Comparison of ENCODE assay signal across 18 mouse cellular contexts in the genomic region with DNA sequence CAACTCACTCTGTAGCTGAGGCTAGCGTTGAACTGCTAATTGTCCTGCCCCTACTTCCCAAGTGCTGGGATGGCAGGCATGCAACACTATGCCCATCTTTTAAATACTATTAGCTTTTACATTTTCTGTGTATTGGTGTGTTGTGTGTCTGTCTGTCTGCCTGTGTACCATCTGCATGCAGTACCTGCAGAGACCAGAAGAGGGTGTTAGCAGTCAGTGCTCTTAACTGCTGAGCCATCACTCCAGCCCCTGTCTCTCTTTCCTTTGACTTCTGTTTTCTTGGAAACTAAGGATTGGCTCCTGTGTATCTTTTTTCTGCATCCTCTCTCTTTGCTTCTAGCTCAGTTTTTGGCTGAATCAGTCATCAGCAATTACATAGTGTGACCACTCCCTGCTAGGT.
DNase-seq lines count a peak whose midpoint lies in the region; ATAC-seq and TF ChIP-seq lines count a peak whose summit lies in the region.
"Had no signal": no experiment of that assay in that cellular context is flagged by ENCODE, and none has a peak within 500 bp of the region (broad histone marks: within the 10 kb centered on the region; RNA-seq: fewer than 3 reads in every experiment).

No protein-coding gene starts in this region.

- CTCF ChIA-PET in Patski (lab: Charles Lee): interaction anchor here (0.9 to 1.7 kb wide), 3 partner anchors 13 to 44 kb away, joined by 3 to 4 read pairs (median 3); no protein-coding TSS in a partner anchor

- POLR2A ChIA-PET in Patski (lab: Charles Lee): no interaction called here

- no peak for ATAC-seq in hindbrain, postnatal 0 days
- ATAC-seq in lung, embryonic 14.5 days (ENCODE audit: insufficient read depth): no peak
- no peak for ATAC-seq in Patski
- no peak for ATAC-seq in stomach, postnatal 0 days (ENCODE audit: low FRiP score, low TSS enrichment)

- H3K27me3 ChIP-seq in hindbrain, postnatal 0 days (ENCODE audit: insufficient read depth, low read length): no peaks in the 10 kb centered on the region
- no peaks in the 10 kb centered on the region for H3K27me3 ChIP-seq in hindbrain, embryonic 10.5 days (ENCODE audit: insufficient read depth, poor library complexity, severe bottlenecking)
- H3K27me3 ChIP-seq in lung, embryonic 14.5 days (ENCODE audit: insufficient read depth, low read length): no peaks in the 10 kb centered on the region
- H3K27me3 ChIP-seq in Patski: no peaks in the 10 kb centered on the region
- H3K27me3 ChIP-seq in stomach, postnatal 0 days (ENCODE audit: control insufficient read depth, insufficient read depth, low read length): no peaks in the 10 kb centered on the region
- H3K27me3 ChIP-seq: embryonic facial prominence, embryonic 15.5 days; forebrain, embryonic 12.5 days; hindbrain, embryonic 15.5 days had no signal

- DNase-seq in hindbrain, postnatal 0 days (ENCODE audit: low spot score): no peak
- no peak for DNase-seq in hindbrain, embryonic 10.5 days (ENCODE audit: low spot score)
- no peak for DNase-seq in lung, embryonic 14.5 days
- DNase-seq in lung, postnatal 10 days: no peak
- no peak for DNase-seq in Patski (ENCODE audit: low read depth, low spot score)
- no peak for DNase-seq in stomach, postnatal 0 days (ENCODE audit: low spot score)
- no peak for DNase-seq in testis, postnatal 10 days (ENCODE audit: low spot score)
- DNase-seq: adrenal gland, adult 8-10 months; cerebellum, adult 18-20 months; heart, adult 18-20 months; heart, postnatal 14 days; layer of hippocampus, adult 9-11 months; lung, postnatal 4 days; midbrain, embryonic 14.5 days; right cerebral cortex, adult 18-20 months had no signal

- in situ Hi-C loops in Patski (cut with MboI; ENCODE audit: low pct_unique_long_range_greater_than_20kb): no loop called here

- TF ChIP-seq EP300 in stomach, postnatal 0 days (optimal IDR thresholded peaks at IDR 0.05): no peak

- H3K4me1 ChIP-seq in hindbrain, postnatal 0 days (ENCODE audit: insufficient read depth, low read length): no peaks in the 10 kb centered on the region
- H3K4me1 ChIP-seq in hindbrain, embryonic 10.5 days (replicated peaks): peaks cover 12% of the 10 kb centered on the region
- H3K4me1 ChIP-seq in lung, embryonic 14.5 days (ENCODE audit: insufficient read depth): no peaks in the 10 kb centered on the region
- H3K4me1 ChIP-seq in stomach, postnatal 0 days (replicated peaks; ENCODE audit: control insufficient read depth, insufficient read depth): no peaks in the 10 kb centered on the region
- H3K4me1 ChIP-seq: embryonic facial prominence, embryonic 15.5 days; forebrain, embryonic 12.5 days; hindbrain, embryonic 15.5 days had no signal

- H3K9me3 ChIP-seq in hindbrain, postnatal 0 days (ENCODE audit: low read length): no peaks in the 10 kb centered on the region
- 0 out of 2 replicates have a peak, but pooled peaks cover 3% of the 10 kb centered on the region for H3K9me3 ChIP-seq in hindbrain, embryonic 10.5 days
- no peaks in the 10 kb centered on the region for H3K9me3 ChIP-seq in lung, embryonic 14.5 days (ENCODE audit: low read depth, low read length)
- H3K9me3 ChIP-seq in stomach, postnatal 0 days (ENCODE audit: control insufficient read depth, low read length): no peaks in the 10 kb centered on the region
- H3K9me3 ChIP-seq: embryonic facial prominence, embryonic 15.5 days; hindbrain, embryonic 15.5 days had no signal

- H3K36me3 ChIP-seq in hindbrain, postnatal 0 days (ENCODE audit: insufficient read depth, low read length): no peaks in the 10 kb centered on the region
- no peaks in the 10 kb centered on the region for H3K36me3 ChIP-seq in hindbrain, embryonic 10.5 days
- H3K36me3 ChIP-seq in lung, embryonic 14.5 days (ENCODE audit: insufficient read depth): no peaks in the 10 kb centered on the region
- no peaks in the 10 kb centered on the region for H3K36me3 ChIP-seq in stomach, postnatal 0 days (ENCODE audit: control insufficient read depth, insufficient read depth, low read length)
- H3K36me3 ChIP-seq: embryonic facial prominence, embryonic 15.5 days; forebrain, embryonic 12.5 days; hindbrain, embryonic 15.5 days had no signal

- H3K4me2 ChIP-seq in hindbrain, postnatal 0 days (ENCODE audit: low read depth, low read length): no peak overlapping the region
- no peak overlapping the region for H3K4me2 ChIP-seq in lung, embryonic 14.5 days
- H3K4me2 ChIP-seq in stomach, postnatal 0 days (replicated peaks; ENCODE audit: low read depth): no peak overlapping the region
- H3K4me2 ChIP-seq: embryonic facial prominence, embryonic 15.5 days; forebrain, embryonic 12.5 days; hindbrain, embryonic 15.5 days had no signal

- TF ChIP-seq CTCF in hindbrain, postnatal 0 days (IDR thresholded peaks at IDR 0.05; ENCODE audit: low read depth): peak; percentile 37
- 0 out of 2 replicates have a peak, but pooled peaks have one; percentile 28 for TF ChIP-seq CTCF in lung, embryonic 14.5 days (IDR thresholded peaks at IDR 0.05; ENCODE audit: low read depth)
- TF ChIP-seq CTCF in Patski (IDR thresholded peaks at IDR 0.05): peak; percentile 62
- TF ChIP-seq CTCF in stomach, postnatal 0 days (IDR thresholded peaks at IDR 0.05; ENCODE audit: low read depth): peak; percentile 59

- H3K9ac ChIP-seq in hindbrain, postnatal 0 days (replicated peaks; ENCODE audit: low read length): no peak overlapping the region
- H3K9ac ChIP-seq in lung, embryonic 14.5 days: no peak overlapping the region
- H3K9ac ChIP-seq in stomach, postnatal 0 days (ENCODE audit: low read length): no peak overlapping the region
- H3K9ac ChIP-seq: embryonic facial prominence, embryonic 15.5 days; forebrain, embryonic 12.5 days; hindbrain, embryonic 15.5 days had no signal

- H3K4me3 ChIP-seq in hindbrain, postnatal 0 days (ENCODE audit: low read length): no peak overlapping the region
- H3K4me3 ChIP-seq in hindbrain, embryonic 10.5 days: no peak overlapping the region
- no peak overlapping the region for H3K4me3 ChIP-seq in lung, embryonic 14.5 days (ENCODE audit: low read depth, low read length)
- H3K4me3 ChIP-seq in stomach, postnatal 0 days (ENCODE audit: low read depth, low read length): no peak overlapping the region
- H3K4me3 ChIP-seq: embryonic facial prominence, embryonic 15.5 days; forebrain, embryonic 12.5 days; hindbrain, embryonic 15.5 days had no signal

- no peak overlapping the region for H3K27ac ChIP-seq in hindbrain, postnatal 0 days
- no peak overlapping the region for H3K27ac ChIP-seq in hindbrain, embryonic 10.5 days
- H3K27ac ChIP-seq in lung, embryonic 14.5 days (ENCODE audit: low read depth): no peak overlapping the region
- no peak overlapping the region for H3K27ac ChIP-seq in stomach, postnatal 0 days (replicated peaks)
- H3K27ac ChIP-seq: embryonic facial prominence, embryonic 15.5 days; forebrain, embryonic 12.5 days; hindbrain, embryonic 15.5 days had no signal

- WGBS in hindbrain, postnatal 0 days: 94% methylated on average over 1 of the region's 1 CpGs
- WGBS in hindbrain, embryonic 10.5 days: 91% methylated on average over 1 of the region's 1 CpGs
- WGBS in lung, embryonic 14.5 days: 86% methylated on average over 1 of the region's 1 CpGs
- 97% methylated on average over 1 of the region's 1 CpGs for WGBS in stomach, postnatal 0 days
